Mouse (Mus musculus) intestine, postnatal 0 days (tissue): ENCODE measurements around the gene Glt8d1. TPM values are rescaled to one million over a fixed set of nuclear protein-coding genes. Genes with fewer than 3 reads are reported as not detected.

Experiments
- ATAC-seq: fragments of 200-750 bp; cut with Nextera tagmentation; 2 replicates; pipeline ENCODE4 v1.8.0; 2017; ENCODE audit warnings: mild to moderate bottlenecking, moderate TSS enrichment, moderate library complexity
- H3K27ac ChIP-seq: fragments of 300-500 bp; sonication (generic); 2 replicates; pipeline ENCODE4 v1.5.1; 2014; ENCODE audit warnings: mild to moderate bottlenecking, low read depth, low read length, moderate library complexity
- H3K27me3 ChIP-seq: fragments of 300-500 bp; sonication (generic); replicated peaks from 2 replicates; pipeline ENCODE4 v1.6.1; 2014; ENCODE audit warnings: low read length, mixed read lengths; ENCODE audit not compliant: control insufficient read depth, insufficient read depth
- H3K36me3 ChIP-seq: fragments of 300-500 bp; sonication (generic); 2 replicates; pipeline ENCODE4 v1.6.1; 2014; ENCODE audit warnings: mild to moderate bottlenecking, moderate library complexity; ENCODE audit not compliant: control insufficient read depth, insufficient read depth
- H3K4me1 ChIP-seq: fragments of 300-500 bp; sonication (generic); replicated peaks from 2 replicates; pipeline ENCODE4 v1.6.1; 2014; ENCODE audit warnings: antibody characterized with exemption, low read length, mixed read lengths; ENCODE audit not compliant: control insufficient read depth, insufficient read depth
- H3K4me2 ChIP-seq: fragments of 300-500 bp; sonication (generic); replicated peaks from 2 replicates; pipeline ENCODE4 v1.6.1; 2014; ENCODE audit warnings: low read depth, mild to moderate bottlenecking, moderate library complexity
- H3K4me3 ChIP-seq: fragments of 300-500 bp; sonication (generic); 2 replicates; pipeline ENCODE4 v1.5.1; 2014; ENCODE audit warnings: low read depth, low read length
- H3K9ac ChIP-seq: fragments of 300-500 bp; sonication (generic); 2 replicates; pipeline ENCODE4 v1.6.1; 2014; ENCODE audit warnings: mild to moderate bottlenecking, low read depth, low read length
- H3K9me3 ChIP-seq: fragments of 300-500 bp; sonication (generic); 2 replicates; pipeline ENCODE4 v1.6.1; 2016; ENCODE audit warnings: mixed run types; ENCODE audit not compliant: control insufficient read depth
- CTCF ChIP-seq: sonication (generic); IDR thresholded peaks from 2 replicates; pipeline ENCODE4 v1.5.1; 2016; ENCODE audit warnings: low read depth, mild to moderate bottlenecking, control low read depth, antibody characterized with exemption, moderate library complexity
- WGBS: fragments of 180-500 bp; shearing (Covaris S2); extraction: QIAGEN DNeasy Blood & Tissue Kit; methylation state at CpG from one replicate; pipeline ENCODE4 v1.1.7; 2014; 5-methylcytosine and 5-hydroxymethylcytosine counted together
- polyA plus RNA-seq: library from polyadenylated mRNA; unstranded; fragments of >200 nt; fragmentation: Nextera tagmentation; extraction: Ambion mirVana; gene quantifications from 2 replicates; pipeline ENCODE4 v1.2.1, GENCODE M21; 2015

Gene Glt8d1
- 18.2 and 21.6 TPM in 2 replicates for polyA plus RNA-seq

DNA sequence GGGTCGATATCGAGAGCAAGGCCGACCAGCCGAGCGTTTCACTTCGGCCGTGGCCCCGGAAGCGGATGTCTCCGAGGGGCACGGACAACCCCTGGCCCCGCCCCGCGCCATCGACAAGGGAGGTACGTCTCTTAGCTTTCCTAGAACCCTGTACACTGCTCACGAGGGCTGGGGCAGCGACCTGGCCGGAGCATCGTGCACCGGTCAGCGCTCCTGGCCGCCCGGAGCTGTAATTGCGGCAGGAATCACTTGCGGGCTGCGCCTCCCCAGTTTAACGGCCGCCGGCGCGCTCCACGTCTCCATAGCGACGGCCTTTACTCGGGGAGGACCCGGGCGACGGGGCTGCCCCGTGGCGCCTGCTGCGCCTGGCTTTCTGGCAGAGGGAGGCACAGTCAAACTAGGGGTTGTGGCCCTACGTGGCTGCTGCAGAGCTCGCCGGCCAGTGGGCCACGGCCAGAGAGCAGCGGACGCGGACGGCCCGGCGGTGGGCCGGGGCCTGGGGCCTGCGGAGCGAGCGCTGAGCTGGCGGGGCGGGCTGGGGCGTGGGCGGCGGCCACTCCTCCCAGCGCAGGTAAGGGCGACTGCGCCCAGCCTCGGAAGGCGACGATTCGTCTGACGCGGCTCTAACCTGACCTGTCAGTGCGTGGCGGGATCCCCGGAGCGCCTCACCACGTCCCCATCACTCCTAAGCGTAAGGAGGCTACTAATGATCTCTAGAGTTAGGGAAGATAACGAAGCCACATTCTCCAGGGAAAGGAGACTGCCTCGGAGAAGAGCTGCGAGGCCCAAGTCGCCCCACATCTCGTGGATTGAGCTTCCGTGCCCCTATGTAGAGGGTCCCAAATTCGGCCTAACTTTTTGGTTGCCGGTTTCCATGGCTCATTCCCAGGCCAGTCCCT is at the start of gene Glt8d1, which contains the start of gene Spcs1:
TSS of gene Glt8d1 (plus strand) at position 94 of the 899 bp plus-strand sequence.
TSS of gene Spcs1 (minus strand) at position 366 of the 899 bp plus-strand sequence.
- 0 out of 2 replicates have a peak, but pooled peaks have one; percentile 5 for TF ChIP-seq CTCF
- WGBS, result under 1% methylated on average over 84 of the region's 84 CpGs
- Histone ChIP-seq H3K4me2 (peak within 1 kb of the TSS; percentile 74), H3K9me3 (no peaks in the 10 kb centered on the region), H3K9ac (peak within 1 kb of the TSS; percentile 90), H3K4me1 (no peaks in the 10 kb centered on the region), H3K4me3 (peak within 1 kb of the TSS; percentile 96), H3K36me3 (peaks cover 11% of the 10 kb centered on the region), H3K27me3 (no peaks in the 10 kb centered on the region), H3K27ac (peak within 1 kb of the TSS; percentile 94)
- peak; percentile 93 for ATAC-seq

DNA sequence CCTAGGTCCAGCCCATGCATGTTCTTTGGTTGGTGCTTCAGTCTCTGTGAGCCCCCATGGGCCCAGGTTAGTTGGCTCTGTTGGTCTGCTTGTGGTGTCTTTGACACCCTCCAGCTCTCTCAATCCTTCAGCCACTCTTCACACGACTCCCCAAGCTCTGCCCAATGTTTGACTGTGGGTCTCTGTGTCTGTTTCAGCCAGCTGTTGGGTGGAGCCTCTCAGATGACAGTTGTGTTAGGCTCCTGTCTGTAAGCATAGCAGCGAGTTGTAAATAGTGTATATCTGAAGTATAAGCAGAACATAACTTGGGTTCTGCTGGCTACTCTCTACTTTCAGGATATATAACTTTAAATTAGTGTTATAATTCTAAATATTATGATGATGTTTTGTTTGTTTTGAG is 42.7 kb upstream of the Glt8d1 start:
- Histone ChIP-seq H3K4me2 (no peak overlapping the region), H3K27ac (no peak overlapping the region; the same call in 1 of the 2 replicates), H3K36me3 (no peaks in the 10 kb centered on the region; the same call in none of the 2 replicates), H3K9me3 (no peaks in the 10 kb centered on the region), H3K9ac (no peak overlapping the region), H3K4me1 (no peaks in the 10 kb centered on the region), H3K4me3 (no peak overlapping the region), H3K27me3 (no peaks in the 10 kb centered on the region)
- WGBS, result 66% methylated on average over 2 of the region's 2 CpGs
- no peak for TF ChIP-seq CTCF
- no peak for ATAC-seq

DNA sequence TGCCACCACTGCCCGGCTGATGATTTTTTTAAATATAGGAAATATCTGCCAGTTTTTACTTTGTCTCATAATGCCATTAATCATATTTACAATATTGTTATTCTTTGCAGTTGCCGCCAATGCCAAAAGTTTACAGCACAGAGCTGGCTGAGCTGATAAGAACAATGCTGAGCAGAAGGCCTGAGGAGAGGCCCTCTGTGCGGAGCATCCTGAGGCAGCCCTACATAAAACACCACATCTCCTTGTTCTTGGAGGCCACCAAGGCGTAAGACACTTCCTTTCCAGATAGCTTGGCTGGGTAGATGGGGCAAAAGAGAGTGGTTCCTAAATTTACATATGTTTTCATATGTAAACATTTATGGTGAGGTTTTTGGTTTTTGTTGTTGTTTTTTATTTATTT is 42.2 kb upstream of the Glt8d1 start:
- no peak for ATAC-seq
- no peak overlapping the region for H3K4me2 ChIP-seq
- 92% methylated on average over 4 of the region's 4 CpGs for WGBS
- no peaks in the 10 kb centered on the region; the same call in none of the 2 replicates for H3K36me3 ChIP-seq
- H3K4me3 ChIP-seq, result no peak overlapping the region
- TF ChIP-seq CTCF, result no peak
- H3K4me1 ChIP-seq, result no peaks in the 10 kb centered on the region
- H3K9ac ChIP-seq, result no peak overlapping the region
- no peaks in the 10 kb centered on the region for H3K27me3 ChIP-seq
- no peaks in the 10 kb centered on the region for H3K9me3 ChIP-seq
- no peak overlapping the region for H3K27ac ChIP-seq

DNA sequence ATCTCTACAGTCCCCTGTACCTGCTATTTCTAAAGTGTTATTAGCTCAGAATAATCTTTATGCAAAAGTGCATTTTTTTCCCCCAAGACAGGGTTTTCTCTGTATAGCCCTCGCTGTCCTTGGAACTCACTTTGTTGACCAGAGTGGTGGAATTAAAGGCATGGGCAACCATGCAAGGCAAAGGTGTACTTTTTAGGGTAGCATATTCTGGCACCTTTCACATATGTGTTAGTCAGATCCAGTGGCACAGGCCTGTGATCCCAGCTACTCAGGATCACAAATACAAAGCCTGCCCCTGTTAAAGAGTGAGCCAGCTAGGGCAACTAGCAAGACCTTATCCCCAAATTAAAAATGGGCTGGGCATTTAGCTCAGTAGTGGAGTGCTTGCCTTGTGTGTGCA is 40.8 kb upstream of the Glt8d1 start:
- no peaks in the 10 kb centered on the region for H3K9me3 ChIP-seq
- 85% methylated on average over 1 of the region's 1 CpGs for WGBS
- H3K4me3 ChIP-seq, result no peak overlapping the region
- H3K9ac ChIP-seq, result no peak overlapping the region
- H3K36me3 ChIP-seq, result no peaks in the 10 kb centered on the region; the same call in none of the 2 replicates
- no peaks in the 10 kb centered on the region for H3K4me1 ChIP-seq
- no peak for ATAC-seq
- no peak overlapping the region for H3K4me2 ChIP-seq
- no peaks in the 10 kb centered on the region for H3K27me3 ChIP-seq
- no peak for TF ChIP-seq CTCF
- H3K27ac ChIP-seq, result no peak overlapping the region

DNA sequence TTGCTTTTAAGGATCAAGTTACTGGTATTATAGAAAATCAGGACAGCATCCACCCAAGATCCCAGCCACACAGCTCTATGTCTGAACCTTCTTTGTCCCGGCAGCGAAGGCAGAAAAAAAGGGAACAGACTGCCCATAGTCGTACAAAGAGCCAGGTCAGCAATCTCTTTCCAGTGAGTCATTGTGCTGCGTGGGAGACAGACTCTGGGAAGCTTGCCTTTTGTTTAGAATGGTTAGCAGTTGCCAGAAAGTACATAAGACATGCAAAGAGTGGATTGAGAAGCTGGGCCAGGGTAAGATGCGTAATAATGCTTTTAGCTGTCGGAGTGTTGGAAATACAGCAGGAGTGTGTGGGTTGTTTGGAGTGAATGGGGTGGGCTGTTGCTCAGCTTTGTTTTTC is 27.0 kb upstream of the Glt8d1 start:
- 60% methylated on average over 6 of the region's 6 CpGs for WGBS
- no peak for ATAC-seq
- H3K27ac ChIP-seq, result no peak overlapping the region

DNA sequence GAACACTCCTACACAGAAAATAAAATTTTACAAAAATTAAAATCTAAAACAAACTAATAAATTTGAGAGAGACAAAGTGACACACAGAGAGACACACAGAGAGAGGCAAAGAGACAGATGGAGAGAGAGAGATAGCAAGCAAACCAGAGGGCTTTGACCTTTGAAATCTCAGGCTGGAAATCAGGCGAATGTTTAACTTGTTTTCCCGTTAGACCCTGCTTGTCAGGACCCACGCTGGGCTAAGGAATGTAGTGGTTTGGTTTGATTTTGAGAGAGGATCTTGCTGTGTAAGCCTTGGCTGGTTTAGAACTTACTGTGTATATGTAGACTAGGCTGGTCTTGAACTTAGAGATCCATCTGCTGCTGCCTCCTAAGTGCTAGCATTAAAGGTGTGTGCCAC is 25.0 kb upstream of the Glt8d1 start:
- 34% methylated on average over 3 of the region's 3 CpGs for WGBS
- no peak overlapping the region for H3K4me2 ChIP-seq
- TF ChIP-seq CTCF, result no peak
- no peaks in the 10 kb centered on the region for H3K9me3 ChIP-seq
- H3K36me3 ChIP-seq, result peaks cover 20% of the 10 kb centered on the region
- H3K4me1 ChIP-seq, result no peaks in the 10 kb centered on the region
- H3K4me3 ChIP-seq, result no peak overlapping the region
- no peak for ATAC-seq
- H3K27ac ChIP-seq, result no peak overlapping the region
- no peaks in the 10 kb centered on the region for H3K27me3 ChIP-seq
- H3K9ac ChIP-seq, result no peak overlapping the region

More for the DNA sequence above, 27.0 kb upstream of the Glt8d1 start:
- Histone ChIP-seq H3K36me3 (peaks cover 27% of the 10 kb centered on the region), H3K9ac (no peak overlapping the region), H3K4me3 (no peak overlapping the region), H3K4me1 (no peaks in the 10 kb centered on the region), H3K4me2 (no peak overlapping the region), H3K9me3 (no peaks in the 10 kb centered on the region), H3K27me3 (no peaks in the 10 kb centered on the region)
- TF ChIP-seq CTCF, result no peak
